Mouse (Mus musculus): ENCODE data around the gene Calcrl.
"Not testable (repeated sequence)": the region's sequence is repeated elsewhere in the genome, so short reads cannot be mapped to it uniquely, and the experiment has no call there.

Calcrl gene

DNA sequence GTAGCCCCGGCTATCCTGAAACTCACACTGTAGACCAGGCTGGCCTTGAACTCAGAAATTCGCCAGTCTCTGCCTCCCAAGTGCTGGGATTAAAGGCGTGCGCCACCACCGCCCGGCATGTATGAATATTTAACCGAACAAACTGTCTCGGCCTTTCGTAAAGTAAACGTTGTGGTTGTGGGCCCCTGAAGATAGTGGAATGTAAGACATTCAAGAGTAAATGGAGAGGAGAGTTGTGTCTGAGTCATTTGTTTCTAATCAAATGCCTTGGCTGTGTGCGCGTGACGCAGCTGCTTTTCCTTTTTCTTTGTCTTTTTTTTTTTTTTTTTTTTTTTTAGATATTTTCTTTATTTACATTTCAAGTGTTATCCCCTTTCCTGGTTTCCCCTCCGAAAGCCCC, 36.7 kb downstream of the Calcrl start:
- not testable (repeated sequence) for DNase-seq (ENCODE audit: low spot score in 2 of 2)

DNA sequence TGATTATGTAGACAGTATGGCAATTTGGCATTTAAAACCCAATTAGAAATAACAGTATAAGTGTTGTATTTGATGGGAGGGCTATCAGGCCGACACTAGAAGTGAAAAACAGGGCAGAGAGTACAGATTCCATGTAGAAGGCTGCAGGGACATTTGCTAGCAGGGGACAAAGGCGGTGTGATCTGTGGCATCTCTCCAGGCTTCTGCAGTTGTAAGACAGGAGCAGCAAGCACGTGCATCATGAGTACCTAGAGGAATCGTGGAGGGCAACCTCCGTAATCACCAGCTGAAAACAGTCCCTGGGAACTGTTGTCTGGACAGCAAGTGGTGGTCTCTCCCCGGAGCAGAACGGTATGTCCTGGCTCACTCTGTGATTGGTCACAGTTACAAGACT, 37.2 kb downstream of the Calcrl start:
- DNase-seq (ENCODE audit: low spot score in 2 of 2), result no peak

GRCm38 (mm10) chr2:84387394-84388022, 37.7 kb downstream of the Calcrl start:
- DNase-seq (ENCODE audit: low spot score in 2 of 2), result no peak

DNA sequence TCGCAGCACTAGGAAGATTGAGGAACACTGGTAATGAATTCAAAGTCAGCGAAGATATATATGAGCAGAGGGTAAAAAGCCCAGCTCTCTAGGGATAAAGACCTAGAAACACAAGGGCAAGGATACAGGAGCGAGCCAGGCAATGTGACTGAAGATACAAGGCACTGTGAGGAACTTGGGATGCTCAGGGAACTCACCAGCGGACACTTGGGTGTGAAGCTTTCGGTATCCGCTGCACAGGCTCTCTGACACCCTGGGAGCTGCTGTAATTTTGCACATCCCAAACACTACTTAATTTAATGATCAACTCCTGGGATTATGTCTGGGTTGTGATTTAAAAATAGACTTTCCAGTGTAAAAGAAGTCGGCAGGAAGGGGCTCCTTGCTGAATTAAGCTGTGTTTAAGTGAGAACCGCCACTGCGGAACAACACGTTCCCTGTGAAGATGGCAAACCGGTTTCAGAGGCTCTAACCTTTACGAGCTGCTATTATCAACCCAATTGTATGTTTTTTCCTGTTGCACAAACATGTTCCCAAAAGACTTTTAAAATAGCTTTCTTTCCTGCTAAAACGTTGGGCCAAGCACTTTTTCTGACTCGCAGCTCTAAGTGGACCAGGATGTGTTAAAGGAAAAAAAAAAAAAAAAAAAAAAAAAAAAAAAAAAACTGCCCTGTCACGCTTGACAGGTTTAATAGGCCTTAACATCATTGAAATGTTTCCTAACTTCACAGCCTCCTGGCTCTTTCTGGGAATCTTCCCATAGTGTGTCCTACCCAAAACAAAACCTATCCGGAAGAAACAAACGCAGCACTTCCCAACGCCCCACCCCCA, 38.4 kb downstream of the Calcrl start:
- no peak for DNase-seq (ENCODE audit: low spot score in 2 of 2)

DNA sequence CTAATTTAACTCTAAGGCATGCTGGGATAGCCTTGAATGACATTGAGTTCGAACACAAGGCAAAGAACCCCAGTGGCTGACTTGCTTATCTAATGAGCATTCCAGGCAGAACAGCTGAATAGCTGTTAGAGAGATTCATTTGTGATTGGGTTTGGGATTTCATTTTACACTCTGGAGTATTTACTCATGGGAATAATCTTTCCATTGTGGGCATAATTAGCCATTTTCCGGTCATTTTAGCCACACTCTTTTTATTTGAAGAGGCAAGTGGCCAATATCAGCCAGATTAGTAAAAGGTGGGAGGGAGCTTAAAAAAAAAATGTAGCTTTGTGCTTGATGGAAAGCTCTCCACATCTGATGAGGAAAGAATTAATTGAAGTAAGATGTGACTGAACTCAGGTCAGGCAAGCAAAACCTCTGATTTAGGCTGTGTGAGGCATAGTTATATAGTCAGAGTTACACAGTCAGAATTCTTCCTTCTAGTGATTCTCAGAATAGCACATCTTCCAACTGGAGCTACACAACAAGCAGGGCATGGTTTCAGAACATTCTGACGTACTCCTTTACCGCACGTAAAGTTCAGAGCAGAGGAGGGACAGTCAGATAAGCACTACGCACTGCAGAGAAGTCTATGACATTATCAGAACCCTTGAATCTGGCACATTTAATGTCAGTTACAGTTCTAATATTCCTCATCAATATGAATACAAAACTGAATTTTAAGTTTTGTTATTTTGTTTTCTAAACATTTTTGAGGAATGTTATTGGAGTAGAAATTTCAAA, 40.1 kb downstream of the Calcrl start:
- DNase-seq (ENCODE audit: low spot score in 2 of 2), result no peak

GRCm38 (mm10) chr2:84383828-84384227, 41.4 kb downstream of the Calcrl start:
- no peak for DNase-seq (ENCODE audit: low spot score in 2 of 2)

DNA sequence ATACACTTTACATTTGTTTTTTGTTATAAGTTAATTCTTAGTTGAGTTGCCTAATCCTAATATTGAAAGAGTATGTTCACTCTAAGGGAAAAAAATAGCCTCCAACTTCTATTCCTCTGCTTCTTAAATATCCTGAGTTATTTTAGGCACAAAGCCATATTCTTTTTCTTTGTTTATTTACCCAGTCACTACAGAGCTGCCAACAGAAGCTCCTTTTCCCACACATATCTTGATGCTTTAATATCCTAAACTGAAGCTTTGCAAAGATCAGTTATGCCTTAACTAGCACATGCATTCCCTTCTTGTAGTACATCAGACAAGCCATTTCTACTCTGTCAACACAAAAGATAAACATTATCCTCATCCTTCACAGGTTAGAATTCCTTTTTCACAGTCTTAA, 42.7 kb downstream of the Calcrl start:
- no peak for DNase-seq (ENCODE audit: low spot score in 2 of 2)

DNA sequence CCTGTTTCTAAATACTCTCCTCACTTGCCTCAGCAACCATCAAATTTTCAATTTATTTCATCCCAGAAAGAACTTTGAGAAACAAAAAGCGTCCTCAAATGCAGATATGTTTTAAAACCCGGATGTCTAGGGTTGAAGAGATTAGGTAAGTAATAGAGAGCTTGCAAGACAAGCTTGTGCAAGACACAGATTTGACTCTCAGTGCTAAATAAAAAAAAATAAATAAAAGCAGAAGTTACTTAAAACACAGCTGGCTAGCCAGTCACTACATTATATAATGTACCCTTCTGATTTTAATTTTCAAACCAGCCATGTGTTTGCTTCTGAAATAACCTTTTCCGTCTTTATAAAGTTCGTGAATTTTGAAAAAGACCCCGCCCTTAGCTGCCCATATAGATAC, 43.2 kb downstream of the Calcrl start:
- DNase-seq (ENCODE audit: low spot score in 2 of 2), result no peak

GRCm38 (mm10) chr2:84380816-84381215, 44.4 kb downstream of the Calcrl start:
- no peak for DNase-seq (ENCODE audit: low spot score in 2 of 2)

DNA sequence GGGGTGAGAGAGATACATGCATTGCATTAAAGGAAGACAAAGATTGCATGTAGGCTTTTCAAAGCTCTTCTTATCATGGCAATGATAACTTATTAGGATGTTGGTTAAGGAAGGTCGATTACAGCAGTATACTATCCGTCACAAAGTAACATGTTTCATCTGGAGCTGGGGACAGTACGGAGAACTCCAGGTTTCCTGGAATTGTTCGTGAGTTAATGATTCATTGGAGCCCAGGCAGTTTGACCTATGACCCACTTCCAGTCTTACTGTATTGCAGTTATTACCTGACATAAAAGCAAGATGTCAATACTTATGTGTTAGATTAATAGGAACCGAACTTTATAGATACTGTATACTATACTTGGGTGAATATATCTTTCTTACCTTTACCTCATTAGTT, 46.5 kb downstream of the Calcrl start:
- DNase-seq (ENCODE audit: low spot score in 2 of 2), result no peak

DNA sequence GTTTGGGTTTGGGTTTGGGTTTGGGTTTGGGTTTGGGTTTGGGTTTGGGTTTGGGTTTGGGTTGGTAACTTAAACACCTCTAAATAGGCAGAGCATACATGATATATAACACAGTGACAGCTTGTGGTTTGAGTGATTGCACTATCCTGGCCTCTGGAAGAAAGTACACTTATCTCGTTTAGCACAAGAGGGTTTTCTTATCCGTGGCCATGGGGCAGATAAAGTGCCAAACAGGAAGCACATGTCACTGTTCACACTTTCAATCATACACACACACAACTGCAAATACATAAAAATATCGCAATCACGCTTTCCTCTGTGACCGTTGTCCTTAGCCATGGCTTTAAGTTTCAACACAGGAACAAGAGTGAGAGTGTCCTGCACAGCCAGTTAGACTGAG, 56.0 kb downstream of the Calcrl start:
- DNase-seq (ENCODE audit: low spot score in 2 of 2), result no peak

GRCm38 (mm10) chr2:84366742-84367141, 58.5 kb downstream of the Calcrl start:
- DNase-seq (ENCODE audit: low spot score in 2 of 2), result no peak

DNA sequence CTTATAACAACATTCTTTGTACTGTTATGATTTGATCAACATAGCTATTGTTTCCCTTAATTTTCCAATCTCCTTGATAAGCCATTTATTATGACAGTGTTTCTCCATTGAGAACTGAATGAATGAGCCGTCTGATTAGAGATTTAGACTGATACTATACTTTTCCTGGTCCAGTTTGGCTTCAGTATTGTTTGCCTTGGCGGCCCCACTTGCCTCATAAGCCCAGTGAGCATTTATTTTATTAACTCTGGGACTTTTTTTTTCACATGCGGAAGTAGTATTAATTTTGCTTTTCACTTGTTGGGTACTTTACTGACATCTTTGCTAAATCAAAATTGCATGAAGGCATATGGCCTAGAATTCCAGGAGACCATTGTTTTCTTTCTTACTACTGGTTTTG, 59.9 kb downstream of the Calcrl start:
- no peak for DNase-seq (ENCODE audit: low spot score in 2 of 2)

DNA sequence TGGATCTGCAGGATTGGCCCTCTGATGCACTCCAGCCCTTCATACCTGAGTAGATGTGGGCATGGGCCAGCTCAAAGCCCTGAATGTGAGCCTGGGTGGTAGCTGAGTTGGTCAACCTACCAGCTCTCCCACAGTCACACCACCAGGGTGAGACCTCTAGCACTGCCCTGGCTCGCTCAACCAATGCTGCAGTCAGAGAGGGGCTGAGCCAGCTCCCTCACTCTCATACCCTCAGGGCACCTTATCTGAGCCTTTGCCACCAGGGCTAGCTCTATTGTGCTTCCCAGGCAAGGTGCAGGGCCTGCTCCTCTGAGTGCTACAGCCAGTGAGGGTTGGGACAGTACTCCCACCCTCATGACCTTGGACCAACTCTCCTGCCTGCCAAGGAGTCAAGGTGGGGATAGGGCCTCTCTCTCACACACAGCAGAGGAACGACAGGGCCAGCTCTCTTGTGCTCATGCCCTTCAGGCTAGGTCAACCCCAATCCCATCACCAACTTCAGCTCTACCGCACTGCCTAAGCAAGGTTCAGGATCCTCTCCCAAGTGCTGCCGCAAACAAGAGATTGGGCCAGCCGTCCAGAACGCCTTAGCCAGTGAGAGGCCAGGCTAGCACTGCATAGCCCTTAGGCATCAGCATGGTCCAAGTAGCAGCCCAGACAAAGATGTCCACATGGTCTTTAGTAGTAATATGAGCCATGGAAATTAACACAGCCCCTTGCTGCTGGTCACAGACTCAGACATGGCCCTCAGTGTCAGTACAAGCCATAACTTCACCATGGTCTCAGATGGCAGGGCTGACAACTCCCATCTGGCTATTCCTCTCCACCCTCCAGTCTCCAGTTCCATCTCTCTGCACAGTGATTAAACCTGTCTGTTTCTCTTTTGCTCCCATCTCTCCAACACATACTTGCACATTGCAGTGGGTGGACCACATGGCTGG, 62.2 kb downstream of the Calcrl start:
- DNase-seq (ENCODE audit: low spot score in 2 of 2), result no peak

DNA sequence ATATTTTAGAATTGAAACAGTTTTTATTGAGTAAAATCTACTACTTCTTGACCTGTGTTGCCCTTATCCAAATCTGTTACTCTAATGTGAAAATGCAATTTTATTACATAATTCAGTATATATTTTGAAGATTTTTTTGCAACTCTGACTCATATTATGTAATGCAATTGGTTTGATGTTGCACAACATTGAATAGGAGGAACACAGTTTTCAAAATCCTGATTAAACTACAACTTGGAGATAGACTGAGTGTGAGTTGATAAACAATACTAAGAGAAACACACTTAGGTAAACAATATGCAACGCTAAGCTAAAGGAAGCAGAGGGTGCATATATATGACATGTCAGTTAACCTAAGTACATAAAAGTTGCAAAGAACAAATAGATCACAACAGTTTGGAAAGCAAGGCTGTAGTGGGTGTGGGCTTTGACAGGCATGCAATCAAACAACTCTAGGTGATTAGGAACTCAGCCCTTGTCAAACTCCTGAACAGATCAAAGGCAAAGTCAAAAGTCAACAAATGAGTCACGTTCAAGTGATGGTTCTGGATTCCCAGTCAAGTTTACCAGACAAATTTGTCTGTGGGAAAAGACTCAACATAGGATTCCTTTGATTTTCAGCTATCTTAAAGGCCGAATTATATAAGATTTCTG, 66.4 kb downstream of the Calcrl start:
- no peak for DNase-seq (ENCODE audit: low spot score in 2 of 2)

- DNase-seq (ENCODE audit: low spot score in 2 of 2), result no peak
Measured at GRCm38 (mm10) chr2:84355281-84355680, 69.9 kb downstream of the Calcrl start.

GRCm38 (mm10) chr2:84347376-84347775, 77.8 kb downstream of the Calcrl start:
- no peak for DNase-seq (ENCODE audit: low spot score in 2 of 2)

DNA sequence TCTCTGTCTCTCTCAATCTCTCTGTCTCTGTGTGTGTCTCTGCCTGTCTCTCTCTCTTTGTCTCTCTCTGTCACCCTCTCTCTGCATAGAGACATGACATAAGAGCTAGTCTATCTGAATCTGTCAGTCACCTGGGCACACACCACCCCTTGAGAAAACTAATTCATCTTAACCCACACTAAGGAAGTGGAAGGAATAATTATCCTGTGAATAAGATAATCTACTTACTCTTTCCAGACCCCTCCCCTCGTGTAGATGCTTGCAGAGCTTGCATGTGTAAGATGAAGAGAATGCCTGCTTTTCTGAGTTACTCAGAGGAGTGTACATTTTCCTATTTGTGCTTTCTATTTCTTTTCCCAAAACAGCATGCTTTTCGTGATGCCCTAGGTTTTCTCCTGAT, 81.5 kb downstream of the Calcrl start:
- DNase-seq (ENCODE audit: low spot score in 2 of 2), result no peak

GRCm38 (mm10) chr2:84337774-84338450, 87.3 kb downstream of the Calcrl start:
- DNase-seq (ENCODE audit: low spot score in 2 of 2), result no peak

- no peak for DNase-seq (ENCODE audit: low spot score in 2 of 2)
Measured at GRCm38 (mm10) chr2:84336331-84336730, 88.9 kb downstream of the Calcrl start.
